Mouse (Mus musculus) midbrain, embryonic 16.5 days (tissue): ENCODE results near the gene Col5a1. TPM values are rescaled to one million over a fixed set of nuclear protein-coding genes. Genes with fewer than 3 reads are reported as not detected.

Source experiments
- ATAC-seq: fragments of 200-750 bp; cut with Nextera tagmentation; 2 replicates; pipeline ENCODE4 v1.8.0; 2017; ENCODE audit warnings: moderate TSS enrichment
- H3K27ac ChIP-seq: fragments of 300-500 bp; sonication (generic); 2 replicates; pipeline ENCODE4 v1.5.1; 2014; ENCODE audit warnings: mild to moderate bottlenecking, low read length, mixed read lengths
- H3K27me3 ChIP-seq: fragments of 300-500 bp; sonication (generic); 2 replicates; pipeline ENCODE4 v1.6.1; 2014; ENCODE audit warnings: low read depth, low read length, mixed read lengths; ENCODE audit not compliant: control insufficient read depth, insufficient read depth
- H3K36me3 ChIP-seq: fragments of 300-500 bp; sonication (generic); 2 replicates; pipeline ENCODE4 v1.6.1; 2014; ENCODE audit warnings: mild to moderate bottlenecking, low read length, moderate library complexity, mixed read lengths; ENCODE audit not compliant: control insufficient read depth, insufficient read depth
- H3K4me1 ChIP-seq: fragments of 300-500 bp; sonication (generic); 2 replicates; pipeline ENCODE4 v1.6.1; 2014; ENCODE audit warnings: mild to moderate bottlenecking, low read length, mixed read lengths; ENCODE audit not compliant: control insufficient read depth, insufficient read depth
- H3K4me2 ChIP-seq: fragments of 300-500 bp; sonication (generic); 2 replicates; pipeline ENCODE4 v1.6.1; 2014; ENCODE audit warnings: mild to moderate bottlenecking, low read length, mixed read lengths
- H3K4me3 ChIP-seq: fragments of 300-500 bp; sonication (generic); 2 replicates; pipeline ENCODE4 v1.5.1; 2014; ENCODE audit warnings: low read depth, mild to moderate bottlenecking, low read length, moderate library complexity, mixed read lengths
- H3K9ac ChIP-seq: fragments of 300-500 bp; sonication (generic); 2 replicates; pipeline ENCODE4 v1.6.1; 2014; ENCODE audit warnings: low read depth, low read length, mixed read lengths
- H3K9me3 ChIP-seq: fragments of 300-500 bp; sonication (generic); replicated peaks from 2 replicates; pipeline ENCODE4 v1.6.1; 2014; ENCODE audit warnings: mild to moderate bottlenecking, low read length, mixed read lengths; ENCODE audit not compliant: control insufficient read depth, poor library complexity, severe bottlenecking
- WGBS: fragments of 180-500 bp; shearing (Covaris S2); extraction: QIAGEN DNeasy Blood & Tissue Kit; methylation state at CpG from one replicate; pipeline ENCODE4 v1.1.7; 2014; 5-methylcytosine and 5-hydroxymethylcytosine counted together
- polyA plus RNA-seq: library from polyadenylated mRNA; unstranded; fragments of >200 nt; fragmentation: Nextera tagmentation; extraction: Ambion mirVana; gene quantifications from 2 replicates; pipeline ENCODE4 v1.2.1, GENCODE M21; 2015

Gene Col5a1
- polyA plus RNA-seq, 1 experiment from 2014 or later: 5.9 TPM

GRCm38 (mm10) chr2:27891922-27892541, 5.8 kb downstream of the Col5a1 start:
- no peak overlapping the region for H3K9ac ChIP-seq
- H3K9me3 ChIP-seq: no peaks in the 10 kb centered on the region
- no peak for ATAC-seq
- 93% methylated on average over 7 of the region's 7 CpGs for WGBS
- no peak overlapping the region for H3K4me3 ChIP-seq
- no peak overlapping the region for H3K27ac ChIP-seq
- H3K36me3 ChIP-seq: no peaks in the 10 kb centered on the region
- H3K4me2 ChIP-seq: no peak overlapping the region
- H3K27me3 ChIP-seq: peaks cover 16% of the 10 kb centered on the region; the same call in 1 of the 2 replicates
- peaks cover under 1% of the 10 kb centered on the region; the same call in 1 of the 2 replicates for H3K4me1 ChIP-seq

DNA sequence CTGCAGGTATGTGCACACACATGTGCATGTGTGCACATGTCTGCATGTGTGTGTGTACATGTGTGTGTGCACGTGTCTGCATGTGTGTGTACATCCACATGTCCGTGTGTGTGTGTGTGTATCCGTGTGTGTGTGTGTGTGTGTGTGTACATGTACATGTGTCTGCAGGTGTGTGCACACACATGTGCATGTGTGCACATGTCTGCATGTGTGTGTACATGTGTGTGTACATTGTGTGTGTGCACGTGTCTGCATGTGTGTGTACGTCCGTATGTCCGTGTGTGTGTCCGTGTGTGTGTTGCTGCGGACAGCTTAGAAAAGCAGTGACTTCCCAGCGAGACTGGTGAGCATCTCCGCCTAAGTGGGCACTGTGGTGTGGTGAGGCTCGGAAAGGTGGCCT, 6.8 kb downstream of the Col5a1 start:
- 96% methylated on average over 12 of the region's 12 CpGs for WGBS
- Histone ChIP-seq H3K36me3 (no peaks in the 10 kb centered on the region), H3K9me3 (no peaks in the 10 kb centered on the region), H3K4me1 (no peaks in the 10 kb centered on the region), H3K4me2 (no peak overlapping the region), H3K27me3 (peaks cover 9% of the 10 kb centered on the region; the same call in 1 of the 2 replicates), H3K4me3 (no peak overlapping the region), H3K9ac (no peak overlapping the region), H3K27ac (no peak overlapping the region)
- no peak for ATAC-seq

- WGBS: 89% methylated on average over 5 of the region's 5 CpGs
- no peaks in the 10 kb centered on the region for H3K36me3 ChIP-seq
- no peaks in the 10 kb centered on the region for H3K4me1 ChIP-seq
- no peak overlapping the region for H3K4me3 ChIP-seq
- no peaks in the 10 kb centered on the region for H3K9me3 ChIP-seq
- no peak overlapping the region for H3K27ac ChIP-seq
- H3K27me3 ChIP-seq: no peaks in the 10 kb centered on the region
- H3K4me2 ChIP-seq: no peak overlapping the region
- ATAC-seq: no peak
- H3K9ac ChIP-seq: no peak overlapping the region
Observed at GRCm38 (mm10) chr2:27894986-27895385, 8.8 kb downstream of the Col5a1 start.

GRCm38 (mm10) chr2:27895648-27896047, 9.4 kb downstream of the Col5a1 start:
- ATAC-seq: no peak

GRCm38 (mm10) chr2:27897161-27897560, 10.9 kb downstream of the Col5a1 start:
- no peak overlapping the region for H3K4me2 ChIP-seq
- WGBS: 67% methylated on average over 6 of the region's 6 CpGs

More at GRCm38 (mm10) chr2:27895648-27896047, 9.4 kb downstream of the Col5a1 start:
- no peak overlapping the region for H3K4me3 ChIP-seq
- H3K36me3 ChIP-seq: no peaks in the 10 kb centered on the region
- no peaks in the 10 kb centered on the region for H3K4me1 ChIP-seq
- no peak overlapping the region for H3K4me2 ChIP-seq
- H3K27me3 ChIP-seq: no peaks in the 10 kb centered on the region
- 89% methylated on average over 4 of the region's 4 CpGs for WGBS
- no peak overlapping the region for H3K9ac ChIP-seq
- no peak overlapping the region for H3K27ac ChIP-seq
- no peaks in the 10 kb centered on the region for H3K9me3 ChIP-seq

GRCm38 (mm10) chr2:27899894-27900293, 13.7 kb downstream of the Col5a1 start:
- Histone ChIP-seq H3K27me3 (no peaks in the 10 kb centered on the region), H3K9me3 (no peaks in the 10 kb centered on the region), H3K27ac (no peak overlapping the region), H3K4me2 (no peak overlapping the region), H3K4me3 (no peak overlapping the region), H3K9ac (no peak overlapping the region), H3K4me1 (no peaks in the 10 kb centered on the region), H3K36me3 (no peaks in the 10 kb centered on the region)
- no peak for ATAC-seq
- 53% methylated on average over 3 of the region's 3 CpGs for WGBS

More at GRCm38 (mm10) chr2:27897161-27897560, 10.9 kb downstream of the Col5a1 start:
- H3K4me1 ChIP-seq: no peaks in the 10 kb centered on the region
- H3K27ac ChIP-seq: no peak overlapping the region
- H3K27me3 ChIP-seq: no peaks in the 10 kb centered on the region
- H3K4me3 ChIP-seq: no peak overlapping the region
- no peaks in the 10 kb centered on the region for H3K36me3 ChIP-seq
- ATAC-seq: no peak
- H3K9ac ChIP-seq: no peak overlapping the region
- no peaks in the 10 kb centered on the region for H3K9me3 ChIP-seq

GRCm38 (mm10) chr2:27901076-27901475, 14.9 kb downstream of the Col5a1 start:
- H3K27ac ChIP-seq: no peak overlapping the region
- no peaks in the 10 kb centered on the region for H3K27me3 ChIP-seq
- H3K4me3 ChIP-seq: no peak overlapping the region
- no peaks in the 10 kb centered on the region for H3K4me1 ChIP-seq
- H3K9ac ChIP-seq: no peak overlapping the region
- H3K9me3 ChIP-seq: no peaks in the 10 kb centered on the region
- WGBS: 51% methylated on average over 2 of the region's 2 CpGs
- ATAC-seq: no peak
- H3K4me2 ChIP-seq: no peak overlapping the region
- H3K36me3 ChIP-seq: no peaks in the 10 kb centered on the region

DNA sequence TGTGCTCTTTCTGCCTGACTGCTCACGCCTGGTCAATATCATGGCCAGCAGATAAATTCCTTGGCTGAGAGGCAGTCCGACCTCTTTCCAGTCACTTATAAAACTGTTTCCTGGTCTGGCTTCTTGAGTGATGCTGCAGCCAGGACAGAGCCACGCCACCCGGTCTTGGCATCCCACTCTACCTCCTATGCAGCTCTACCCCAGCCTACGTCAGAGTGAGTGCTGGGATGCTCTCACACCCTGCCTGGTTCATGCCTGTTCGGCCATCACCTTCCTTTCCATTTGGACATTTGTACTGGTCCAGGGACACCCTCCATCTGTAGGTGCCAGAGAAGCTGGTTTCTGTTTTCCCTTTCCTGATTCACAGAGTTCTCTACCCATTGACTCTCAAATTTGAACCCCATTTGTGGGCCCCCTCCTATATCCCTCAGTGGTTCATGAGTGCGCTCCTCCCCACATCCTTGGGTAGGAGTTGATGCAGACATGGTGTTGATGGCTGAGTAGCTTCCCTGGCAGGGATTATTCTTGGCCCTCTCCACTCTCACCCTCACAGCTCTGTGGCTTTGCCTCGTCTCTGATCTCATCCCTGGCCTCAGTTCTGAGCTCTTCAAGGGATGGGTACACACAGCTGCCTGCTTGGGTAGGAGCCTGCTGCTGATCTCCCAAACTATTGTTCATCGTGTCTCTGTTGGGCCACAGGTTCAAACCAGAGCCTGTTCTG, 15.5 kb downstream of the Col5a1 start:
- H3K27me3 ChIP-seq: no peaks in the 10 kb centered on the region
- H3K4me3 ChIP-seq: no peak overlapping the region
- H3K27ac ChIP-seq: no peak overlapping the region
- H3K4me2 ChIP-seq: no peak overlapping the region
- H3K36me3 ChIP-seq: no peaks in the 10 kb centered on the region
- no peaks in the 10 kb centered on the region for H3K9me3 ChIP-seq
- no peak overlapping the region for H3K9ac ChIP-seq
- no peak for ATAC-seq
- 73% methylated on average over 9 of the region's 9 CpGs for WGBS
- no peaks in the 10 kb centered on the region for H3K4me1 ChIP-seq

- no peak for ATAC-seq
- WGBS: 77% methylated on average over 3 of the region's 3 CpGs
- Histone ChIP-seq H3K27me3 (no peaks in the 10 kb centered on the region), H3K9ac (no peak overlapping the region), H3K4me2 (no peak overlapping the region), H3K4me3 (no peak overlapping the region), H3K9me3 (no peaks in the 10 kb centered on the region), H3K36me3 (no peaks in the 10 kb centered on the region), H3K27ac (no peak overlapping the region), H3K4me1 (no peaks in the 10 kb centered on the region)
Observed at GRCm38 (mm10) chr2:27902318-27902717, 16.1 kb downstream of the Col5a1 start.
